Mouse (Mus musculus): ENCODE data around the gene Senp5.

Senp5 gene

DNA sequence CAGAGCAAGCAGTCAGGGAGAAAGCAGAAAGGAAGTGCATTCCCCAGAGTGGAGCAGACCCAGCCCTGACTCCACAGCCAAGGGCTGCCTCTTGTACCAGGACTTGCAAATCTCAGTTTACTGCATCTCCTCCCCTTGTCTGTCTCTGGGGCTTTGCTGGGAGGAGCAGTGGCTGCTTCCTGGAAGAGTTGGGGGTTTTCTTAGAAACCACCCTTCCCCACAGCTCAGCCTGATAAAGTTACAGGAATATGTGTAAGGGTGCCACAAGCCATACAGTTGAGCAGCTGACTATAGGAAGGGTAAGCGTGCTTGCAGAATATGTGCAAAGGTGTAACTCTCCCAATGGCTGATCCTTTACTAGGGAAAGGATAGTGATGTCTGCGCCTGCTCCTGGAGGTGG is 62.5 kb downstream of the Senp5 start:
- DNase-seq (ENCODE audit: low read depth, low spot score): no peak

DNA sequence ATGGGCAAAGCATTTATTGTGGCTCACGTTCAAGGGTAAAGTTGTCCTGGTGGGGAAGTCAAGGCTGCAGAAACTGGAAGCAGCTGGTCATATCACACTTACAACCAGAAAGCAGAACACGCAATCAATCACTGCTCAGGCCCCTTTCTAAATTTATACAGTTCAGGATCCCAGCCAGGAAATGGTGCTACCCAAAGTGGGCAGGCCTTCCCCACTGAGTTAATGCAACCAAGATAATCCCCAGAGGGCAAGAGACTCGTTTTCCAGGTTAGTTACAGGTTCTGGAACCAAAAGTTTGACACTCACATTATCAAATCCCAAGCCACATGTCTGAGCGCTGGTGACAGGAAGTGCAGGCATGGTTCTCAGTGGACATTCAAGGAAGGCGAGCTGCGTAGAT is 64.2 kb downstream of the Senp5 start:
- no peak for DNase-seq (ENCODE audit: low read depth, low spot score)

DNA sequence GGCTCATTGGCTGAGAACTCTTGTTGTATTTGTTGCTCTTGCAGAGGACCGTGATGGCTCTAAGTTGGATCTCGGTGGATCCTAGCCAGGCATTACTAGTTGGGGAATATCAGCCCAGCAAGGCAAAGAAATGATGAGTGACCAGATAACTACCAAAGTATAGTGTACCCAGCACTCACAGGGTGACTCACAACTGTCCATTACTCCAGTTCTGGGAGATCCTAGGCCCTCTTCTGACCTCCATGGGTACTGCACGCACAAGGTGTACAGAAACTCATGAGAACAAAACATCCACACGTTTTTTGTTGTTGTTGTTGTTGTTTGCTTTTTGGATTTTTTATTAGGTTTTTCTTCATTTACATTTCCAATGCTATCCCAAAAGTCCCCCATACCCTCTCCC is 66.5 kb downstream of the Senp5 start:
- DNase-seq (ENCODE audit: low read depth, low spot score): no peak

DNA sequence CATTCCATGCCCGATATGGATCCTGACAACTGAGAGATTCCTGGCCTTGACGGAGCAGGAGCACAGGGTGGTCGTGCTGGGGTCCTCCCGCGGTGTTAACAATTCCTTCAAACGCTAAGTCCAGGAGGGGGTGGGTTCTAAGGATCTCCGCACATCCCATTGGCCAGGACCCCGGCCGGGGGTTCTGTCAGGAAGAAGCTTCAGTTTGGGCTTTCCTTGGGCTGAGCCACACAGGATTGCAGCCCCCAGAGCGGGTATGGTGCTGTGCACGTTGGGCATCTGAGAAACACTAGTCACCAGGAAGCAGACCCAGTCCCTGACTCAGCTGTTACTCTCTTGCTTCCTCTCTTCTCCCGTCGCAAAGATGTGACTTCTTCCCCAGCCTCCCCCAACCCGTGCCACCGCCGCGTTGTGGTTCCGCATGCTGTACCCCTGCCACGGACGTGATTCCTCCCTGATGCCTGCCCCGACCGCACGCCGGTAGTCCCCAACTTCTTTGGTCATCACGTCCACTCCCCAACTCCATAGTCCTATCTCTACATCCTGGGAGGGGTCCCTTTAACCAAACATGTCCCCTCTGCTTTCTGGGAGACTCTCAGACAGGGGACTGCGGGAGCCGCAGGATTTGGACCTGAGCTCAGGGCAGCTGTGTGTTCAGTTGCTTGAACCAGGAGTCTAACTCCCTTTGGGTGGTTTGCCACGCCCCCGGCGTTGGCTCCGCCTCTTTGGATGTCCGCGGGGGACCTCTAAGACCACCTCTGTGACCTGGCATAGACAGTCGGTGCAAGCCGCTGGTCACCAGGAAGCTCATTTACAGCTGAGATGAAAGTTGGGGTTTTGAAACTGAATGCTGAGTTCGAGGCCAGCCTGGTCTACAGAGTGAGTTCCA is 67.8 kb downstream of the Senp5 start:
- DNase-seq (ENCODE audit: low read depth, low spot score): no peak

DNA sequence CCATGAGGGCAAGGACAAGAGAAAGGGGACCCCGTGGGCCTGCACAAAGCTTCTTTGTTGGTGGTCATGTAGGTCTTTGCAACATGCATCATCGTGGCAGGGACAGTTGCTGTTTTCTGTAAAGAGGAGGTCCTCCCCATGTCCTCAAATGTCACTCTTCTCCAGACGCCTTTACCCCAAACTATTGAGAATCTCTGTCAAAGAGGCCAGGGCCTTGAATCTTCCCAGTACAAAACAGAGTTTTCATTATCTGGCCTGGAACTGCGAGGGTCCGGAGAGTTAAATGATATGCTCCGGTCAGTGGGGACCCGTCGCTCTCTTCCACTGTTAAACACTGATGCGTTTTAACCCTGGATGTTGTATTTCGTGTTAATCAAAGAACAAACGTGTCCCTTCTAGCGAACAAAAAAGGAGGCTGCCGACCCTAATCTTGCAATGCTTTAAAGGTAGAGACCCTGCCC is 68.5 kb downstream of the Senp5 start:
- no peak for DNase-seq (ENCODE audit: low read depth, low spot score)

DNA sequence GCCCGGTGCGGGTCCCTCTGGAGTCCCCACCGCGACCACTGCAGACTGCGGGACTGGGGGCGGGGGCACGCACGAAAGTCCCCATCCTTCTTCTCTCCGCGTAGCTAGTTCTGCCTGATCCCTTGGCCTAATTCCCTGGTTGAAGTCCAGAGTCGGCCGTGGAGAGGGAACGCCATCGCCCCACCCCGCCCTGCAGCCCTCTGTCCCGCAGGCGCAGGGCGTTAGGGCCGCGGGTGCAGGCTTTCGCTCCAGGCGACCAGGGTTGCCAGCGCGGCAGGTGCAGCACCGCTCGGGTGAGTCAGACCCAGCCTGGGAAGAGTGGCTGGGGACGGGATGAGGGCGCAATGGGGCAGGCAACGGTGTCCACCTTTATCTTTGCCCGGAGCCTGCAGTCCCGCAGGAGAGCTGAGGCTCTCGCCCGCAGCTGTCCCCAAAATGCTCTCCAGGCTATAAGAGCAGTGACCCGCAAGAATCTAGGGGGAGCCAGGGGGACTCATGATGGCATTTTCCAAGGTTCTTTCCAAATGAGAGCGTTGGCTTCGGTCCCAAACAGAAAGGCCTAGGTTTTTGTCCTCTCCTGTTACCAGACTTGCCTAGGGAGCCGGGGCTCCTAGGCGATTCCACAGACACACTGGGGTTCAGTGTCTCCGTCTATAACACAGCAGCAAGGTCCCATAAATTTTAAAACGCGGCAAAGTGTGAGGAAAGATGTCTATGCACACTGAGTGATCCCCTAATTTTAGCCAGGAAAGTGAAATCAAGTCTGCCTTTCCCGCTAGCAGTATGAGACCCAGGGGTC is 69.1 kb downstream of the Senp5 start, which contains the start of gene Pigz:
Gene Pigz (plus strand): TSS at position 101 of the 799 bp plus-strand sequence.
- DNase-seq (ENCODE audit: low read depth, low spot score): no peak

DNA sequence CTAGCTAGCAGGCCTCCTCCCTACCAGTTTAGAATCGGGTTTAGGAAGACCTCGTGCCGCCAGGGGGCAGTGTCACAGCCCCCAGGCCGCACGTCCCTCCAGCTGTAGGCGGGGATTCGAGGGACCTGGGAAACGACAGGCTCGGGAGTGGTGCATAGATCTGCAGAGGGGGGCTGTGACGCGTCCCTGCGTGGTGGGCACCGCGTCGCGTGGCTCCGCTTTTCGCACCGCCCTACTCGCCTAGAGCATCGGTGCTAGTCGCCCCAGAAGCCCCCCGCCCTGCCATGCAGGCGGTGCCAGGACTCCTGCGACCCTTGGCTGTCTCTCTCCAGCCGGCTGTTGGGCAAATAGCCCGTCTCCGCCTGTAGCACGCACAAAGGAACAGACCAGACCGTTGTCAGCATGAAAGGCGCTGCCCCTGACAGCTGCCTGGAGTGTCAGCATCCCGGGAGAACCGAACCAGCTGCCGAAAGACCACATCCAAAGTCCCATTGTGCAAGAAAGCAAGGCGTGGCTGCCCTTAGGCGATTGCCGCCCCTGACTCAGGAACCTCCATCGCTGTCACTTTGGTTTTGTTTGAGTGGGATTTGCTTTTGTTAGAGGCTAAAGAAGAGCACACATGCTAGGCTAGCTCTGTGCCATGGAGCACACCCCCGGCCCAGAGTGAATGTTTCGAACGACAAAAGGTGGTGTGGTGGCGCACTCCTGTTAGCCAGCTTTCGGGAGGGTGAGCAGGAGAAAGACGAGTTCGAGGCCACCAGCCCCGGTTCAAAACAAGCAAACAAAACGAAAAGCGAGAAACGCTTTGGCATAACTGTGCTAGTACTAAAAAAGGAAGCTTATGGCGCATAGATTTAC is 70.0 kb downstream of the Senp5 start:
- peak; percentile 90 for DNase-seq (ENCODE audit: low read depth, low spot score)

DNA sequence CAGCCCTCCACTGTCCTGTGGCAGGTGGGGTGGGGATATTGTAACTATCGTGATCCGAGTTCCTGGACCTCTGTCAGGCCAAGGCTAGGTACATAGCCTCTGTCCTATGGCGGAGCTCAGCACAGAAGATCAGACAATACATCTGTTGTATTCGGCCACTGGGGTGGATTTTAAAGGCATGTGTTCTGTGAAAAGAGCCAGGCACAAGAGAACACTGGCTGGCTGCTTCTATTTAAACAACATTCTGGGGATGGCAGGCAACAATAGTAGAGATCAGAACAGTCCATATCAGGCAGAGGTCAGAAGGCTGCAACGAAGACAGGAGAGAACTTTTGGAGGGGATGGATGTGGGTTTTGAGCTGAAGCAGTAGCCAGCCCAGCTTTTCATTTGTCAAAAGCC is 70.8 kb downstream of the Senp5 start:
- no peak for DNase-seq (ENCODE audit: low read depth, low spot score)

DNA sequence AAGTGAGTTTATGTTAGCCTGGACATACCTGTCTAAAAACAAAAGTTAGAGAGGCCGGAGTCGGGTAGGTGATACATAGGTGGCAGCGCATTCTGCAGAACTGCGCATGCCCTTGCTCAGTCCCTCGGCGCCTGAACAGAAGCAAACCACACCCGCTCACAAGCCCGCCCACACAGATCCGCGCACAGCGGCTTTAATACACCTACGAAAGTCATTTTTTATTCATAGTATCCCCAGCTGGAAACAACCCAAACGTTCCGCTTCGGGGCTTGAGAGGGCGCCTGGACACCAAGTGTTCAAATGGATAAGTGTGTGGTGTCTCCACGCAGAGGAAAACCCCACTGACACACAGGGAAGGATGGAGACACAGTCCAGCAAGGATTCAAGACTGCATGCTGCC is 71.8 kb downstream of the Senp5 start:
- DNase-seq (ENCODE audit: low read depth, low spot score): peak; percentile 66

DNA sequence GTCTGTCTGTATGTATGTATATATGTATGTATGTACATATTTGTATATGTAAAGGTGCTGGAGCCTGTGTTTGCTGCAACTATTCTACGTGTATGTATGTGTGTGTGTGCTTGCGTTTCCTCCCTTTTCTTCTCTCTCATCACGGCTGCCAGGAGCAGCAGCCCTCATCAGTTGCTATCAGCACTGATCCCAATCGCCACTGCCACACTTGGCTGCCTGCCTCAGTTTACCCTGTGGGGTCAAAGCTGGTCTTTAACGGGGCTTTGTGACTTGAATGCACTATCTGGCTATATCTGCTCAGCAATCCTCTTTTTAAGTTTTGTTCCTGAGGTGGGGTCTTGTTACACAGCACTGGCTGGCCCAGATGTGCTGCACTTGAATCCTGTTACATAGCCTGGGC is 75.7 kb downstream of the Senp5 start:
- no peak for DNase-seq (ENCODE audit: low read depth, low spot score)

DNA sequence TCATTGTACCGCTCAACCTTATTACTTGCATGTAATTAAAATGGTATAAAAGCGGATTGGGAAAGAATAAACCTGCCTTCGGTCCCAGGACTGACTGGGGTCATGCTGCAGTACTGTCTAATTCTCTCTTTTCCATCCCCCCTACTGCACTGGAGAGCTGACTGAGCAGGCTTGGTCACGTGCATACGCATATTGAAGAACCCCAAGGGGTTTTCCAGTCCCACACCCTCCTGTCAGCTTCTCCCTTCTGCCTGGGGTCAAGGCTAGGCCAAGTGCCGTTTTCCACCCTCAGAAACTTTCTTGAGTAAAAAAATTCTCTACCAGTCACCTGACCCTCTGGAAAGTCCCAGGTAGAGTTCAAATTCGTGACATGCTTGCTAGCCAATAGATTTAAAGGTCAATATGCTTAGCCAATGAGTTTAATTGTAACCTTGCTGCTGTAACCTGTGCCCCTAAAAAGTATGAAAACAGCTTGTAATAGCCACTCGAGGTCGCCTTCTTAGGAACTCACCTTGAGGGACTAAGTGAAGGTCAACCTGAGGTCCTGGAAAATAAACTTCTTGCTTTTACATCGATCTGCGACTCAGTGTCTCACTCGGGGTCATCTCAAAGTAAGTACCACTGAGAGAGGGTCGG is 76.4 kb downstream of the Senp5 start:
- DNase-seq (ENCODE audit: low read depth, low spot score): peak; percentile 88

DNA sequence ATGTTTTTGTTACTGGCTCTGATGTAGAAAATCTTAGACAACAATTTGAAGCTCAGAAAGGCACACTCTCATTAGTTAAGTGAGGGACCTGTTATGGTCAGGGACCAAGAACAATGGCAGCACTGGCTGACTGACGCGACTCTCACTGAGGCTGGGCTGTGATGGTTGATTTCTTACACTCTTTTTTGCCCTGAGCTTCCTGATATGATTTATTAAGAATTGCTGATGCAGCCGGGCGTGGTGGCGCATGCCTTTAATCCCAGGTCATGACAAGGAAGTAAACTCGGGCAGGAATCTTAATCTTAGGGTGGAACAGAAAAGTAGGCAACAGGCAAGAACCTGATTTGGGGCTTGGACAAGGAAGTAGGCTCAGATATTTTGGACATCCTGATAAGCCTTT is 77.0 kb downstream of the Senp5 start:
- no peak for DNase-seq (ENCODE audit: low read depth, low spot score)

DNA sequence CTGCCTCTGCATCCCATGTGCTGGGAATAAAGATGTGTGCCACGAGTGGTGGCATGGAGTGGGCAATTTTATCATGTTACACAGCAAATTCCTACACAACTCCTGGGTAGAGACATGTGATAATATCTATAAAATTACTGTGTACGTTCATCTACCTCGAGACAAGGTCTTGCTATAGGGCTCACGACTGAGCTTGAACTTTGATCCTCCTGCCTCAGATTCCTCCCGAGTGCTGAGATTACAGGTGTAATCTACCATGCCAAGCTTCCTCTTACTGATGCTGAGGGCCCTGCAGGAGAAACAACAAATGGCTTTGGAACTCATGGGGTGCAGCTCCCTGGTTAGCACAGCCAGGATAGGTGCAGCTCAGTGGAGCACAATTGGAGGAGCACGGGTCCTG is 78.7 kb downstream of the Senp5 start:
- DNase-seq (ENCODE audit: low read depth, low spot score): no peak

DNA sequence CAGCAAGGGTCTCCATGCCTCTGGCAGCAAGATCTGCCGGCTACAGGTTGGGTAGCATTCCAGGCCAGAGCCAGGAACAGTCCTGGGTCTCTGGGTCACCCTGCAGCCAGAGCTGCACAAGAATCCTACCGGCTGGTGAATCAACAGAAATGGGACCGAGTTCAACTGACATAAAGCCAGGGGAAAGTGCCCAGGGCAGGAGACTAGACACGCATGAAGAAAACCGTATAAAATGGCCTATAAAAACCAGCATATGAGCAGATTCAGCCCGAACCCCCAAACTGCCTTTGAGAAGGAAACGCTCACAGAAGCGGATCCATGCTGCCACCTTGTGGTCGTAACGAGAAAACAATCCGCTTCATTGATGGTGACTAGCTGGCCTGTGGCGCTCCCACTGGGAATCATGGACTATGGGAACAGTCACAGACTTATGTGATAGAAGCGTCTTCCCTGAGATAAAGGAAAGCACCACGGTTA is 84.8 kb downstream of the Senp5 start:
- peak; percentile 78 for DNase-seq (ENCODE audit: low read depth, low spot score)

DNA sequence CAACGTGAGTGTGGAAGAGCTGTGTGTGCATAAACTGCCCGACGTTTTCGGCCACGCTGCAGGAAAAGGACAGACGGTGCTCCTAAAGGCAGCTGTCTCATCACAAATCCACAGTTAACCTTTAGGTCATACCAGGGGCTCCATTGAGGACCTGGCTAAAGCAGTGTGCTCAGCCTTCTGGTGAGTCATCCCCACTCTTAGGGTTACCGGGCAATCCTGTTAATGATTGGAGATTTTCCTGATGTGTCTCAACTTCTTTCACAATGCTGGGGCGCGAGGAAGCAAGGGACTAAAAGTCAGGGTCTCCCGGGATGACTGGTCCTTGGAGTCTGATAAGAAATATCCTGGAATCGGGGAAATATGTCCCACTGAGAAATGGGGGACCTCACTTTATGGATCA is 85.3 kb downstream of the Senp5 start:
- no peak for DNase-seq (ENCODE audit: low read depth, low spot score)

DNA sequence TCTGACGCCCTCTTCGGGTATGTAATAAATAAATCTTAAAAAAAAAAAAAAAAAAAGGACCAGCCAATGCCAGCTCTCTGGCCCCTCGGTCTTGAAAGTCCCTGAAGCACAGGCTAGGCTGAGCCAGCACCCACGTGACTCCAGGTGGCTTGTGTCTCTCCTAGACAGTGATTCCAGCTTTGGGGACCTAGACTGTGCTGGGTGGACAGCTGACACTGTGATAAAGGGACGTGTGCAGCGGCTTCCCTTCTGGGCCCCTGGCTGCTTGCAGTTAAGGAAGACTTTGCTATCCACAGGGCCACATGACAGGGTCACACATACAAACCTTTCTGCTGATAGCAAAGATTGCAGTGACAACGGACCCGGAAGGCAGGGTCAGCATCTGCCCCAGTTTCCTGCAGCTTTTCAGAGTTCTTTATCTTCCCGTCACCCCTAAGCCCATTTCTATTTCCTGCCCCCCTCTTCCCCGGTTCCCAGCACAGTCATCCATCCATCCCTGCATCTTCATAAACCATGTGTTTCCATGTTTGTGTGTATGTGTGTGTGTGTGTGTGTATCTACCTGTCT is 92.7 kb downstream of the Senp5 start:
- no peak for DNase-seq (ENCODE audit: low read depth, low spot score)

Measured in ES-CJ7 (cell line).